Mouse (Mus musculus) spleen, embryonic (tissue): ENCODE measurements around the gene 4833439L19Rik.

Experiments used
- CTCF ChIA-PET: fragments of 350-600 bp; sonication (Branson Sonifier 250); formaldehyde crosslinking; loops from one replicate; lab custom pipeline; 2022; lab: Charles Lee

4833439L19Rik gene

GRCm38 (mm10) chr13:54532134-54532533 is 33.1 kb downstream of the 4833439L19Rik start:
- CTCF ChIA-PET = interaction anchor here (0.6 kb wide), 1 partner anchor 27 kb away, joined by 6 read pairs; no protein-coding TSS in a partner anchor

- CTCF ChIA-PET = no interaction called here
Observed at GRCm38 (mm10) chr13:54527140-54527539, 38.1 kb downstream of the 4833439L19Rik start.

- CTCF ChIA-PET = interaction anchor here (1.2 kb wide), 1 partner anchor 34 kb away, joined by 26 read pairs; no protein-coding TSS in a partner anchor
Observed at GRCm38 (mm10) chr13:54521181-54521580, 44.1 kb downstream of the 4833439L19Rik start.

GRCm38 (mm10) chr13:54520221-54520620 is 45.0 kb downstream of the 4833439L19Rik start:
- CTCF ChIA-PET = interaction anchor here (1.2 kb wide), 2 partner anchors 35 to 273 kb away, joined by 3 to 26 read pairs; no protein-coding TSS in a partner anchor

GRCm38 (mm10) chr13:54505920-54506319 is 59.3 kb downstream of the 4833439L19Rik start:
- CTCF ChIA-PET = interaction anchor here (0.6 to 0.7 kb wide), 2 partner anchors 71 to 76 kb away, joined by 3 read pairs; no protein-coding TSS in a partner anchor

- CTCF ChIA-PET = interaction anchor here (0.7 kb wide), 1 partner anchor 61 kb away, joined by 8 read pairs; the partner anchor contains the start of gene 4833439L19Rik
Observed at GRCm38 (mm10) chr13:54504611-54505260, 60.5 kb downstream of the 4833439L19Rik start.

- CTCF ChIA-PET = no interaction called here
Observed at GRCm38 (mm10) chr13:54503604-54504521, 61.4 kb downstream of the 4833439L19Rik start, which contains the start of gene Simc1. Gene Simc1 (plus strand): TSS chr13:54503779.

- CTCF ChIA-PET = no interaction called here
Observed at GRCm38 (mm10) chr13:54503278-54503603, 62.0 kb downstream of the 4833439L19Rik start.

GRCm38 (mm10) chr13:54501957-54502690 is 63.1 kb downstream of the 4833439L19Rik start:
- CTCF ChIA-PET = interaction anchor here (0.6 kb wide), 2 partner anchors 35 to 336 kb away, joined by 4 to 6 read pairs; no protein-coding TSS in a partner anchor

- CTCF ChIA-PET = interaction anchor here (0.6 kb wide), 1 partner anchor 336 kb away, joined by 6 read pairs; no protein-coding TSS in a partner anchor
Observed at GRCm38 (mm10) chr13:54501352-54501751, 63.9 kb downstream of the 4833439L19Rik start.
